Mouse (Mus musculus): ENCODE measurements around the gene Coro7. TPM values are rescaled to one million over a fixed set of nuclear protein-coding genes. Genes with fewer than 3 reads are reported as not detected.

Gene Coro7
- polyA plus RNA-seq, 2 experiments from 2014 or later = 102 to 174 TPM

DNA sequence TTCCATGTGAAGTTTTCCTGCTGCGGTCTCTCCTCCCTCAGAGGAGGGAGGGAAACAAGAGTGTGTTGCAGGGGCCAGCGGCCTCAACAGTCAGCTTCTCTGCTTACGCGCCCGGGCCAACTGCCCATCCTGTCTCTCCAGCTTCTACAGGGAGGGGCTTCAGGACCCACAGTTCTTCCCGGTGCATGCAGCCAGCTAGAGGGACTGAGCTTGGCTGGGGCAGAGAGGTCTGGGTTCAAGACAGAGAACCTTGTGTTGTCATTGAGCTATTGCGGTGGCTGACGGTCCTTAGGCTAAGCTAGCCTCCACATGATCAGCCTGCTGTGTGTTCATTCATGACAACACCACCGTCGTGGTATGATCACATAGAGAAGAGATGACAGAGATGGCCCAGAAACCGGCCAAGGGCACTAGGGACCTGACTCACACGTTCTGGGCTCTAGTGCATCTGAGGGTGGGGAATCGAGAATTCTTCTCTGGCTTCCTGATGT lies 31.9 kb downstream of the Coro7 start:
- no peak for ATAC-seq

- ATAC-seq = no peak
Observed at GRCm38 (mm10) chr16:4646831-4647230, 32.7 kb downstream of the Coro7 start.

DNA sequence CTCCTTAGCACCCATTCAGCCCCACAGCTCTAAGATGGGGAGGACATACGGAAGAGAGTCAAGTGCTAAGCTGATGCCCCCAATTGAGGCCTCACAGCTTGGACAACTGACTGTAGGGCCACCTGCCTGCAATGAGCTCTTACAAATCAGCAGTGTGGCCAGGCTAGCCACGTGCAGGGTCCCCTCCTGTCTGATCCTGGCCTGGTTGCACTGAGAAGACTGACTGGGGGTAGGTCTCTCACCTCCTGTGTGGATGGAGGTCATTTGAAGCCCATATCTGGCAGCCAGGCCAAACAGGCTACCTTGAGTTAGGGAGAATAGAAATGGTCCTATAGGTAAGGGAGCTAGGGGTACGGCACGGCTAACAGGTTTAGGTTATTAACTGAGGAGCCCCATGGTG lies 33.7 kb downstream of the Coro7 start:
- no peak for ATAC-seq

- ATAC-seq = no peak
Observed at GRCm38 (mm10) chr16:4643670-4644419, 35.7 kb downstream of the Coro7 start.

GRCm38 (mm10) chr16:4642937-4643336 lies 36.6 kb downstream of the Coro7 start:
- ATAC-seq = no peak

GRCm38 (mm10) chr16:4642190-4642589 lies 37.4 kb downstream of the Coro7 start:
- no peak for ATAC-seq

DNA sequence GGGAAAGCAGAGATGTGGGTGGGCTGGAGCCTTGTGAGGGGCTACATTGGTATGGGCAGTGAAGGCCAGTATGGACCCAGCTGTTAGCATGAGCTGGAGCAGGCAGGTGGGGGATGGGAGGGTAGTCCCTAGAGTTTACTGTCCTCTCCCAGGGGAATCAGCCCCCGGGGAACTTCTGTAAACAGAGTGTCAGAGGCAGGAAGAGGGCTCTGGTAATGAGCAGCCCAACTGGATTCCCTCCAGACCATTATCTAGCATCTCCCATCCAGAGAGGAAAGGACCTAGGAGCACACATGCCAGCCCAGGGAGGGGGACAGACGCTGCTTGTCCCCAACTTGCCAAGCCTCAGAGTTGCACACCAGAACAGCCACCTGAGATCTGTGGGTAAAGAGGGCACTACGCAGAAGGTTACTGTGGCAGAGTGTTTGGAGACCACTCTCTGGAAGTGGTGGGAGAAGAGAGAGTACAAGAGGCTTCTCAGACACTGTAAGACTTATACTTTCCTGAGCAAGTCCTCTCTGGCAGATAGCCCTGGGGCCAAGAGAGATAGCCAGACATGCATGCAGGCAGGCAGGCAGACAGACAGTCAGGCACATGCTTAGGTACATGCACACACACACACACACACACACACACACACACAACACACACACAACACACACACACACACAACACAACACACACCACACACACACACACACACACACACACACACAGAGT lies 38.3 kb downstream of the Coro7 start:
- no peak for ATAC-seq

- no peak for ATAC-seq
Observed at GRCm38 (mm10) chr16:4640267-4641005, 39.1 kb downstream of the Coro7 start.

GRCm38 (mm10) chr16:4639831-4640237 lies 39.7 kb downstream of the Coro7 start, which contains the start of the genes Vasn and Dnaja3:
Gene Vasn (plus strand): TSS chr16:4639941.
Gene Dnaja3 (plus strand): TSS chr16:4639989.
- no peak for ATAC-seq

DNA sequence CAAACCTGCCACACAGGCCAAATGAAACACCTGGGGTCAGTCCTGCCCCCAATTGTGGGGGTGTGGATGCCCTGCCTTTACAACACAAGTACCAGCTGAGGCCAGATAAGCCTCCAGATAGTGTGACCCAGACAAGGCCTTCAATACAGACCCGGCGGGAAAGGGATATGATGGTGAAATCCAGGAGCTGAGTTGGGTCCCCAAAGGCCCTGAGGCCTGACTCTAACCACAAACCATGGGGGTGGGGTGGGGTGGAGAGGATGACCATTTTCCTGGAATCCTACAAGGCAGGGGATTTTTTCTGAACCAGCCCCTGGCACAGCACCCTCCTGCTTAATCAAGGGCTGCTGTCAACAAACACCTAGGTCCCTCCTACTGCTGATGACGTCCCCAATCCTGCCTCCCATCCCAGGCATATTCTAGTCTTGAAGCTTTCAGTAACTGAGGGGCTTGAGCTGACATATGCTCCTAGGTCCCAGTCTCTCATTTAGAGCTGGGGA lies 40.6 kb downstream of the Coro7 start:
- ATAC-seq = no peak

GRCm38 (mm10) chr16:4635760-4636159 lies 43.8 kb downstream of the Coro7 start:
- no peak for ATAC-seq

GRCm38 (mm10) chr16:4634681-4635080 lies 44.9 kb downstream of the Coro7 start:
- no peak for ATAC-seq

DNA sequence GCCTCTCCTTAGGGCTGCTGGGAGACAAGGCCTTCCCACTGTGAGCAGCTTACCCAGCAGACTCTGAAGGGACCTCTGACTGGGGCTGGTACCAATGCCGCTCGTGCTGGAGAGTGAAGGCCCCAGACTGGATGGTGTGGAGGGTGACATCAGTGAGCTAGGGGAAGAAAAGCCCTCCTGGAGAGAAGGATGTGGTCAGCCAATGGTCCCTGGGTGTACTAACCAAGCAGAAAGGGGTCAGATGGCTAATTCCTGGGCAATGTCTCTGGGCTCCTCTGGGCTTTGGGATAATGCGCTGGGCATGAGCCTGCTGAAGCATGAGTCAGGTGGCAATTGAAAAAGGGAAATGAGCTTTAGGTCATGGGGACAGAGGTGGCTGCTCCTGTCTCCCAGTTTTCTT lies 45.9 kb downstream of the Coro7 start:
- ATAC-seq = no peak

- no peak for ATAC-seq
Observed at GRCm38 (mm10) chr16:4632050-4632449, 47.5 kb downstream of the Coro7 start.

DNA sequence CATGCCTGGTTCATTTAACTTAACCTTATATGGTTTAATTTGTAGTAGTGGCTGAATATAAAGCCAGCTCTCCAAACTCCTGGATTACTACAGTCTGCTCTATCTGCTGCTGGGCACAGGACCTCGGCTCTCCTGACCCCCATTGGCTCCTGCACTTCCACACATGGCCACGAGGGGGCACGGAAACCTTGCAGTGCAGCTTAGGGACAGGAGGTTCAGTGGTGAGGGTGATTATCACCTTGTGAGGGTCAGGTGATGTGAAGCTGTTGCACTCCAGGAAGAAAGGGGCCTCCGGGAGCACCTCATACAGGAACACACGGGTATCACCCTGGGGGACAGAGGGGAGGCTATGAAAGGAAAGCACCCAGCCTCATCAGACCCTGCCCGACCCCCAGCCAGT lies 49.6 kb downstream of the Coro7 start:
- ATAC-seq = peak; percentile 72

DNA sequence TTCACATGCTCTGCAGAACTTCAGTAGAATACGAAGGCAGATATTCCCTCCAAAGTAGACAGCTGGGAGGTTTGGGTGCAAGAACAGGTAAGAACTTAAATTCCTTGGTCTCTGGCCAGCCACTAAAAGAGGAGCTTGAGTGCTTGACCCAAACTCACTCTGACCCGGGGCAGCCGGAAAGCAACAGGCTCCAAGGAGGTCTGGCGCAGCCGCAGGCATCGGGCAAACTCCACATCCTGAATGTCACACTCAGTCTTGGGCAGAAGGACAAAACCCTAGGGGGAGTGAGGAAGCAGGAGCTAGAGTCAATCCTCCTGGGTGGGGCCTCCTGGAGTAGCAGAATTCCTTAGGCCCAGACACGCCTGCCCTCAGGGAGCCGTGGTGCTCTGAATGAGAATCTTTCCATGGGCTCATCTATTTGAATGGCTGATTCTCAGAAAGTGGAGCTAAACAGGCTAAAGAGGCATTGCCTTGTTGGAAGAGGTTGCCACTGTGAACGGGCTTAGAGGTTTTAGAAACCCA lies 50.6 kb downstream of the Coro7 start:
- no peak for ATAC-seq

- no peak for ATAC-seq
Observed at GRCm38 (mm10) chr16:4627105-4627504, 52.5 kb downstream of the Coro7 start.

DNA sequence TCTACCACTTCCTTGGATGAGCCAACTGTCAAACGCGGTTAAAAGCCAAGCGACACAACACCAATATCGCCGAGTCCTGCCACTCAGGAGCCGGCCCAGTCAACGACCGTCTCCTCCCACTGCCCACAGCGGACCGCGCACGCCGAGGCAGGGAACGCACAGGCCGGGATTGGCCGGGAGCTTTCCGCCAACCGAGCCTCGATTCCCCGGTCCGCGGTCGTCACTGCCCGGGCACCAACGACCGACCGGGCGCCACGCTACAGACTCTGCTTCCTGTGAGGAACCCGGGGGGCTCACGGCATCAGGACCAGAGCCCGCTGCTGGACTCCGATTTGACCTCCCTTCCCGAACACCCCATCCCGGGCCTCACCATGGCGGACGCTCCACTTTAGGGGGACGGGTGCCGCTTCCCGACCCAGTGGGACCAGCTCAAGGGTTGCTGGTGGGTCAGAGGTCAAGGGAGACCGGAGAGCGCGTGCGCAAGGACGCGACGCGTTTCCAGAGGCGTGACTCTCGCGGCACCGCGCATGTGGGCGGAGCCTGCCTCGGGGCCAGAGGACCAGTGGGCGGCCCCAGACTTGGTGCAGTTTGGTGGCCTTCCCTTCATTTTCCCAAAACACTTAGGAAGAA lies 55.0 kb downstream of the Coro7 start, which contains the start of gene Pam16:
Gene Pam16 (minus strand): TSS at position 508 of the 630 bp plus-strand sequence.
- peak; percentile 89 for ATAC-seq

GRCm38 (mm10) chr16:4624074-4624473 lies 55.5 kb downstream of the Coro7 start:
- no peak for ATAC-seq

DNA sequence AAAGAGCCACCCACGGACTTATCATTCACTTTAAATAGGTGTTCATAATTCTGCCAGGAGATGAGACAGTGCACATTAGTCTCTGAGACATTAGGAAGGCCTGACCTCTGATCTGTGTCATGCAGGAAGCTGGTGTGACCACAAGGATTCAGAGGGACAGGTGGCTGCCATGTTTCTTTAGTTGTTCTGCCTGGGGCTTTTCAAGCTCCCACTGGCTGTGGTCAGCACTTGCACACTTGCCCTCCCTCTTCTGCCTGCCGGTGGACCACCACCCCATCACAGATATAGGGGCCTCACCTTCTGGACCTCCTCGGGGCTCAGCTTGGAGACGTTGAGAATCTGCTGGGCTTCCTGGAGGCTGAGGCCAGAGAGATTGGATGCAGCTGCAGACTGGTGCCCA lies 62.7 kb downstream of the Coro7 start:
- ATAC-seq = no peak

- ATAC-seq = no peak
Observed at GRCm38 (mm10) chr16:4615297-4615696, 64.3 kb downstream of the Coro7 start.

DNA sequence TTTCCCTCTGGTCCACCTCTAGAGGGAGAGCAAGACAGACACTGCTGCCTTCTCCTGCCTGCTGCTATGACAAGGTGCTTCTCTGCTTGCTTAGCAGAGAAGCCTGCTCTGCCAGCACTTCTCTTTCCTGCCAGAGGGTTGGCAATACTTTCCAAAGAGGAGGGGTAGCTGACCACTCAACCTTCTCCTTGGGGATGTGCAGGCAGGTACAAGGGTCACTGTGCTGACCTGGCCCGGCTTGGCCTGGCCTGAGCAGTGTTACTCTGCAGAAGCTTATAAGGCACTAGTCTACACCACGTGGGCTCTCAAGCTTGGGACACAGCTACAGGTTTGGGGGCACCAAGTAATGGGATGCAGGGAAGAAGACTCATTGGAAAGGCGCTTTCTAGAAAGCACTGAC lies 64.9 kb downstream of the Coro7 start:
- no peak for ATAC-seq
